Mouse (Mus musculus) bone marrow macrophage, adult 2 months (primary cell): ENCODE data around the gene Rb1.

Experiments used
- CTCF ChIP-seq: IDR thresholded peaks from 2 replicates; pipeline ENCODE4 v1.5.1; 2012; ENCODE audit warnings: low read depth, mild to moderate bottlenecking, low read length, moderate library complexity
- POLR2A ChIP-seq: IDR thresholded peaks from 2 replicates; pipeline ENCODE4 v1.6.1; 2012; ENCODE audit warnings: mild to moderate bottlenecking, low read depth, low read length, borderline replicate concordance

- TF ChIP-seq CTCF (no peak), POLR2A (no peak)
These were observed 44.0 kb upstream of the Rb1 start for GRCm38 (mm10) chr14:73369634-73370033.
